Mouse (Mus musculus): ENCODE data around the gene Glra1. TPM values are rescaled to one million over a fixed set of nuclear protein-coding genes. Genes with fewer than 3 reads are reported as not detected.
"Not testable (repeated sequence)": the region's sequence is repeated elsewhere in the genome, so short reads cannot be mapped to it uniquely, and the experiment has no call there.

The Glra1 gene
- not detected in 2 replicates for polyA plus RNA-seq (2015; fragmentation: Nextera tagmentation; extraction: Ambion mirVana)

DNA sequence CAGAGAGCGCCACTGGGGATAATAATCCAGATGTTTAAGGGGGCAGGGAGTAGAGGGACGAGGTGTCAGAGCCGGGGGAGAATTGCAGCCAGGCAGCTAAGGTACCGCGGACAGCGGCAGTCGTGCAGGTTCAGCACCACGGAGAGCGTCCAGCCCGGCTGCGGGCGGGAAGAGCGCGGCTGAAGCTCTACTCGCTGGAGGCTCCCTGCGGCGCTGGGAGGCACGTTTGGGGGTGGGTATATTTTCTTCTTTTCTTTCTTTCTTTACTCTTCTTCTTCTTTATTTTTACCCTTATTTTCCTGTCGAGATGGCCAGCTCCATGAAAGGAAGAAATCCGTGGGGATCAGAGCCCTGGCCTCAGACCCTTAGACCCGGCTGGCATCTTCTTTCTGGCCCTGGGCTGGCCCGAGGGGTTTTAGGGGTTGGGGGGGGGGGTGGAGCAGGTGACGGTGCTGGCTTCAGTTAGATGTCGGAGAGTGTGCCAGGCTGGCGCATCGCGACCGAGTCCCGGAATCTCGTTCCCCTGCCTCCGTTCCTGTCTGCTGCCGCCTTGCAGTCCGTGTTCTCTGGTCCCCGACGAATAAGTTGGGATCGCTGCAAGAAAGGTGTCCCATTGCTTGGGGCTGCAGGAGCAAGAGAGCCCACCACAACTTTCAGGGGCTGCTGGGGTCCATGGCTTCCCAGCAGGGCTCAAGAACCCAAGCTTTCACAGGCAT lies at the start of gene Glra1:
Gene Glra1 (minus strand): TSS at position 391 of the 716 bp plus-strand sequence.
- Histone ChIP-seq H3K36me3 (ENCODE audit: control insufficient read depth, insufficient read depth, low read length) (no peaks in the 10 kb centered on the region), H3K27me3 (replicated peaks; ENCODE audit: control insufficient read depth, insufficient read depth, low read length) (peaks cover 13% of the 10 kb centered on the region), H3K4me2 (ENCODE audit: low read depth, low read length) (no peak within 1 kb of the TSS)

DNA sequence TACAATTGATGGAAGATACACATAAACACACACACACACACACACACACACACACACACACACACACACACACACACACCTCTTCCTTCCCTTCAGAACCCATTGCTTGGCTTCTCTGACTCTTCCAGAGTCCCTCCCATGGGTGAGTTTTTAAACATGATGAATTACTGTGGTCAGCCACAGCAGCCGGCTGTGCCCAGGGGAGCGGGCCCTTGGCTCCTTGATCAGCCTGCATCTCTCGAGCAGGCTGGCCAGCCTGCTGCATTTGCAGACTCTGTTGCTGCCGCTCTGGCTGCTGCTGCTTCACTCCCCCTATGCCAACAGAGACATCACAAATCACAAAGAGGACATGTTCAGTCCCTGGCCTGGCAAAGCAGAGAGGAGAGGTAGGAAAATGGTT lies 29.0 kb upstream of the Glra1 start:
- H3K9ac ChIP-seq (ENCODE audit: low read depth, low read length), result no peak overlapping the region
- no peaks in the 10 kb centered on the region for H3K9me3 ChIP-seq (ENCODE audit: control insufficient read depth, low read length)
- 32% methylated on average over 4 of the region's 4 CpGs for WGBS
- no peak for ATAC-seq
- no peak overlapping the region for H3K4me2 ChIP-seq (ENCODE audit: low read depth, low read length)
- no peak overlapping the region for H3K4me3 ChIP-seq (ENCODE audit: low read length)
- no peaks in the 10 kb centered on the region for H3K27me3 ChIP-seq (replicated peaks; ENCODE audit: control insufficient read depth, insufficient read depth, low read length)
- H3K27ac ChIP-seq (ENCODE audit: low read length), result no peak overlapping the region
- H3K36me3 ChIP-seq (ENCODE audit: control insufficient read depth, insufficient read depth, low read length), result no peaks in the 10 kb centered on the region
- H3K4me1 ChIP-seq (ENCODE audit: control insufficient read depth, insufficient read depth, low read length), result no peaks in the 10 kb centered on the region

More for the DNA sequence above, at the start of gene Glra1:
- no peak within 1 kb of the TSS for H3K27ac ChIP-seq (ENCODE audit: low read length)
- H3K9me3 ChIP-seq (ENCODE audit: control insufficient read depth, low read length), result no peaks in the 10 kb centered on the region
- no peak within 1 kb of the TSS for H3K9ac ChIP-seq (ENCODE audit: low read depth, low read length)
- peak; percentile 85 for ATAC-seq
- no peaks in the 10 kb centered on the region for H3K4me1 ChIP-seq (ENCODE audit: control insufficient read depth, insufficient read depth, low read length)
- 2% methylated on average over 36 of the region's 36 CpGs for WGBS
- H3K4me3 ChIP-seq (ENCODE audit: low read length), result no peak within 1 kb of the TSS

DNA sequence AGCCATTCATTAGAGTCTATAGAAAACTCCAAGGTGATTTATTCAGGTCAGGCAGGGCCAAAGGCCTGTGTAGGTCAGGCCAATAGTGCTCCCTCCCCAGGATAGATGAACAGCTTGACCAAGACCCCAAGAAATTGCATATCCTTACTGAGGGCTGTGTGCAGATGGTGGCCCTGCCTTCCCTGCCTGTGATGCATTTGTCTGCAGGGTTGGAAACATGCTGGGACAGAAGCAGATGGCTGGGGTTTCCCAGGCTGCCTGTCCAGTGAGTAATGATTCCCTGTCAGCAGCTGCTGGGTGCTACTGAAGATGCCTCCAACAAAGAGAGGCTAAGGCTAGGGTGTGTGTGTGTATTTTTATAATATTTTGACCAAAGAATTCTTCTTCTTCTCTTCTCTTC lies 25.9 kb upstream of the Glra1 start:
- H3K4me1 ChIP-seq (ENCODE audit: control insufficient read depth, insufficient read depth, low read length), result no peaks in the 10 kb centered on the region
- H3K4me2 ChIP-seq (ENCODE audit: low read depth, low read length), result no peak overlapping the region
- no peak overlapping the region for H3K9ac ChIP-seq (ENCODE audit: low read depth, low read length)
- no peak for ATAC-seq
- H3K4me3 ChIP-seq (ENCODE audit: low read length), result no peak overlapping the region
- no peaks in the 10 kb centered on the region for H3K27me3 ChIP-seq (replicated peaks; ENCODE audit: control insufficient read depth, insufficient read depth, low read length)
- H3K9me3 ChIP-seq (ENCODE audit: control insufficient read depth, low read length), result no peaks in the 10 kb centered on the region
- no peaks in the 10 kb centered on the region for H3K36me3 ChIP-seq (ENCODE audit: control insufficient read depth, insufficient read depth, low read length)
- H3K27ac ChIP-seq (ENCODE audit: low read length), result no peak overlapping the region

DNA sequence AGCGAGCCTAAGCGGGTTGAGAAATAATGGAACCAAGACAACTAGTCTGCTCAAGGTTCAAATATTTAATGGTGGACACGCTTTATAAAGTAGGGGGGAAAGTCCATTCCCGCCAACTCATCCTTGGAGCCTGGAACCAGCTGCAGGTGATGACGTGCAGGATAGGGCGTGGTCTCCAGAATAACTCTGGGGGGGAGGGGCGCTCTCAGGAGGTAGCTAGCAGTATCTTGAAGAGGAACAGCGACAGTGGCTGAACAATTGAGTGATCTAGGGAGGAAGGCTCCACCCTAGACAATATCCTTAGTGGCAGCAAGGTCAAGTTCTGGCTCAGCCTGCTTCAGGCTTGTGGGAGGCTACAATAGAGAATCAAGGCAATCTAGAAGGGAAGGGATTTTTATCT lies 6.6 kb upstream of the Glra1 start:
- H3K36me3 ChIP-seq (ENCODE audit: control insufficient read depth, insufficient read depth, low read length); H3K4me3 ChIP-seq (ENCODE audit: low read length); H3K9ac ChIP-seq (ENCODE audit: low read depth, low read length); H3K27me3 ChIP-seq (replicated peaks; ENCODE audit: control insufficient read depth, insufficient read depth, low read length); H3K4me2 ChIP-seq (ENCODE audit: low read depth, low read length); ATAC-seq; H3K4me1 ChIP-seq (ENCODE audit: control insufficient read depth, insufficient read depth, low read length); H3K27ac ChIP-seq (ENCODE audit: low read length); H3K9me3 ChIP-seq (ENCODE audit: control insufficient read depth, low read length): not testable (repeated sequence)
- 71% methylated on average over 8 of the region's 8 CpGs for WGBS

DNA sequence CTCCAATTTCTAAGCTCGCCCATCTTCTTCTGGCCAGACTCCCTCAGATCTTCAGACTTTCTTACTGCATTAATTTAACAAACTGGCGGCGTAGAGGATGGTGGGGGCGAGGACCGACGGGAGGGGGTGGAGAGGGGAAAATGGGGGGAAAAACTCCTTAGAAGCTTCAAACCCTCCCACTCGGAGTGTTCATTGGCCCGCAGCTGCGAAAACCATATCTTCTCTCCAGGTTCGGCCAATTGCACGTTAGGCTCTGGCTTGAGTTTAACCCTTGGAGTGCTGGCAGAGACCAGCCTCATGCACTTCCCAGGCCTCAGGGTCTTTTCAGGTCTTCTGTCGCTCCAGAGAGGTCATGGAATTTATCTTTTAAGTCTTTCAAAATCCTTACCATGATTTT lies 524 bp upstream of the Glra1 start:
- Histone ChIP-seq H3K4me2 (ENCODE audit: low read depth, low read length) (no peak overlapping the region), H3K9me3 (ENCODE audit: control insufficient read depth, low read length) (no peaks in the 10 kb centered on the region), H3K4me3 (ENCODE audit: low read length) (no peak overlapping the region), H3K27ac (ENCODE audit: low read length) (no peak overlapping the region), H3K27me3 (replicated peaks; ENCODE audit: control insufficient read depth, insufficient read depth, low read length) (peaks cover 13% of the 10 kb centered on the region), H3K9ac (ENCODE audit: low read depth, low read length) (no peak overlapping the region), H3K36me3 (ENCODE audit: control insufficient read depth, insufficient read depth, low read length) (no peaks in the 10 kb centered on the region), H3K4me1 (ENCODE audit: control insufficient read depth, insufficient read depth, low read length) (no peaks in the 10 kb centered on the region)
- no peak for ATAC-seq
- 7% methylated on average over 12 of the region's 12 CpGs for WGBS

DNA sequence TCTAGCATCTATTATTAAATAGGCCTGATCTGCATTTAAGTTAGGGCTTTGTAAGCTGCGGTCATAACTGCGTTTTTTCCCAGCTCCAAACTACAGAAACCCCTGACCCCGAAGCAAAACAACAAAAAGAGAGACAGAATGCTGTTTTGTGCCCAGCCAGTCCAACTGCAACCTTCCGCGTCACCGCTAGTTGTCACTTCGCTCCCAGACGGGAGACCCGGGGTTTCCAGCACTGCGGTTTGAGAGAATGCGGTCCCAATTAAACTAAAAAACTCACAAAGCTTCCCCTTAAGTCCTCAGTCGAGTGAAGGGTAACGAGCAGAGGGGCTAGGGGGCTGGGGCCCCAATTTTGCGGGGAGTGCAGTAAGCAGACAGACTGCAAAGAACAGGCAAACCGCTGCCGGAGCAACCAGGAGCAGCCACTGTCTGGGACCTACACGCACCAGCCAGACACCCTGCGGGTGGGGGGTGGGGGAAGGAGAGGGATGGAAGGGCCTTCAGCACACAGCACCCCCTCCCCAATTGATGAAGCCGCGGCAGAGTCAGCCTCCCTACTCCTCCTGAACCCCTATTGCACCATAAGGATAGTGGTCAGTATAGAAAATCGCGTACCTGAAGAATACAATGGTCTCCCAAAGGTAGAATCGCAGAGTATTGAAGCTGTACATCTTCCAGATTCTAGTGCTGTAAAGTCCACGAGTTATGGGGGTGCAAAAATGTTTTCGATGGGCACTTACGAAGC lies 761 bp downstream of the Glra1 start:
- Histone ChIP-seq H3K9ac (ENCODE audit: low read depth, low read length) (no peak overlapping the region), H3K36me3 (ENCODE audit: control insufficient read depth, insufficient read depth, low read length) (no peaks in the 10 kb centered on the region), H3K4me2 (ENCODE audit: low read depth, low read length) (no peak overlapping the region), H3K4me1 (ENCODE audit: control insufficient read depth, insufficient read depth, low read length) (no peaks in the 10 kb centered on the region), H3K27ac (ENCODE audit: low read length) (no peak overlapping the region), H3K4me3 (ENCODE audit: low read length) (no peak overlapping the region), H3K9me3 (ENCODE audit: control insufficient read depth, low read length) (no peaks in the 10 kb centered on the region), H3K27me3 (replicated peaks; ENCODE audit: control insufficient read depth, insufficient read depth, low read length) (peaks cover 13% of the 10 kb centered on the region)
- WGBS, result 6% methylated on average over 26 of the region's 26 CpGs
- 0 out of 2 replicates have a peak, but pooled peaks have one; percentile 11 for ATAC-seq

DNA sequence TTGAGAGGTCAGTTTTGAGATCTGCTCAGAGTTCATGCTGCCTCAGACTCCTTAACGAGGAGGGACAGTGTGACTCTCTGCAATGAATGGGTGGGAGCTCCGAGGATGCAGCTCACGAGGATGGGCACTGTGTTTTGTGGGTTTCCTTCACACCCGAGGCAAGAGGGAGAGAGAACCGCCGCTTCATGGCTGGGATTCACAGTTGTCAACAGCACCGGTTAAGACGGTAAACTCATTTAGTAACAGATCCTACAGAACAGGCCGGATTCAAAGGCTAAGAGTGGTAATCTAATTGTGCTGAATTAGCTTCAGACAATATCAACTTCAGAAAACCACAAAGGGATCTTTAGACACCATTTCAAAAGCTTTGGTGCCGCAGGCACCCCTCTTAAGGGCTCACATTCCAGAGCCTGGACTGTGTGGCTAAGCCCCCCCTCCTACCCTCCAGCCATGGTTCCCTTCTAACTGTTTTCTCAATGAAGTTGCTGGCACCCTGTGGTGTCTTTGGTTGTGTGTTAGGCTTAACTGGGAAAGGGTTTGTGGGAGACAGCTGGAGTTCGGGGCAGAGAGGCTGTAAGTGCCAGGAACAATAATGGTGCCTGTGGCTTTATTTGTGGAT lies 6.4 kb downstream of the Glra1 start:
- 12% methylated on average over 11 of the region's 11 CpGs for WGBS
- ATAC-seq, result no peak
- no peak overlapping the region for H3K4me2 ChIP-seq (ENCODE audit: low read depth, low read length)

DNA sequence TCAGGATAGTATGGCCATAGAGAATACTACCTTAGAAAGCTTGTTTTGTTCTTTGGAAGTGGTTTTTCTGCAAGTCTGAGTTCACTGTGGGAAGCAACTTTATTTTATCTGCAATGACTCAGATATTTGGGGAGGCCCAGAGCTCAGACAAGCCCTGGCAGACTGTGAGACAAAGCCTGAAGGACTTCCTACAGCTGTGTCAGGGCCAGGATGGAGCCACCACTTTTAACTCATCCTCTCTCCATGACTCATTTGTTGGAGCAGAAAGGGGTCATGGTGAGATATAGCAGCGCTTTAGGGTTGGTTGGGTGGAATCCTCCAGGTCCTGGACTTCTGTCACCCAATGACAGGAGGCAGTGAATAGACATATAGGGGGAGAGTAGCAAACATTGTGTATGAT lies 12.3 kb downstream of the Glra1 start:
- H3K4me3 ChIP-seq (ENCODE audit: low read length), result no peak overlapping the region
- no peak for ATAC-seq
- WGBS, result 85% methylated on average over 1 of the region's 1 CpGs
- no peak overlapping the region for H3K4me2 ChIP-seq (ENCODE audit: low read depth, low read length)
- no peak overlapping the region for H3K9ac ChIP-seq (ENCODE audit: low read depth, low read length)
- no peaks in the 10 kb centered on the region for H3K4me1 ChIP-seq (ENCODE audit: control insufficient read depth, insufficient read depth, low read length)
- H3K27ac ChIP-seq (ENCODE audit: low read length), result no peak overlapping the region
- H3K9me3 ChIP-seq (ENCODE audit: control insufficient read depth, low read length), result no peaks in the 10 kb centered on the region
- no peaks in the 10 kb centered on the region for H3K27me3 ChIP-seq (replicated peaks; ENCODE audit: control insufficient read depth, insufficient read depth, low read length)
- H3K36me3 ChIP-seq (ENCODE audit: control insufficient read depth, insufficient read depth, low read length), result no peaks in the 10 kb centered on the region

More for the DNA sequence above, 6.4 kb downstream of the Glra1 start:
- Histone ChIP-seq H3K4me1 (ENCODE audit: control insufficient read depth, insufficient read depth, low read length) (no peaks in the 10 kb centered on the region), H3K36me3 (ENCODE audit: control insufficient read depth, insufficient read depth, low read length) (no peaks in the 10 kb centered on the region), H3K9me3 (ENCODE audit: control insufficient read depth, low read length) (no peaks in the 10 kb centered on the region), H3K4me3 (ENCODE audit: low read length) (no peak overlapping the region), H3K27ac (ENCODE audit: low read length) (no peak overlapping the region), H3K9ac (ENCODE audit: low read depth, low read length) (no peak overlapping the region), H3K27me3 (replicated peaks; ENCODE audit: control insufficient read depth, insufficient read depth, low read length) (no peaks in the 10 kb centered on the region)

DNA sequence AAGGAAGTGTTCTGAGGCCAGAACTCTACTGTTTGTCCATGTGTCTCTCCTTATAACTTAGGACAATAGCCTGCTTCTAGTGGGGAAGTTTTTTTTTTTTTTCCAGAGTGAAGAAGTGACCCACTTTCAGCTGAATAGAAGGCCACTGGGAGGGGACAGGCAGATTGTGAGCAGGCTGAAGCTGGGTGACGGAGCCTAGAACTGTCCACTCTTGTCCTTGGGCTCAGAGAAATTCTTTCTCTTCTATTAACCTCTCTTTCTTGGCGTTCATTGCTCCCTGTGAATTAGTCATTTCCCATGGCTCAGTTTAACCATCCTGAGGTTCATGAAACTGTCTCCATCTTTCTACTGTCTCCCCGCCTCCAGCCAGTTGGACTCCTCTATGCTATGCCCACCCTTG lies 13.6 kb downstream of the Glra1 start:
- no peaks in the 10 kb centered on the region for H3K27me3 ChIP-seq (replicated peaks; ENCODE audit: control insufficient read depth, insufficient read depth, low read length)
- no peak overlapping the region for H3K4me3 ChIP-seq (ENCODE audit: low read length)
- H3K4me1 ChIP-seq (ENCODE audit: control insufficient read depth, insufficient read depth, low read length), result no peaks in the 10 kb centered on the region
- no peak overlapping the region for H3K4me2 ChIP-seq (ENCODE audit: low read depth, low read length)
- ATAC-seq, result no peak
- H3K27ac ChIP-seq (ENCODE audit: low read length), result no peak overlapping the region
- H3K9ac ChIP-seq (ENCODE audit: low read depth, low read length), result no peak overlapping the region
- H3K9me3 ChIP-seq (ENCODE audit: control insufficient read depth, low read length), result no peaks in the 10 kb centered on the region
- no peaks in the 10 kb centered on the region for H3K36me3 ChIP-seq (ENCODE audit: control insufficient read depth, insufficient read depth, low read length)
- WGBS, result 87% methylated on average over 3 of the region's 3 CpGs

All from intestine, embryonic 16.5 days (tissue).